Mouse (Mus musculus) kidney, adult 11 months (tissue): ENCODE results near the gene Gm6169.
A peak's percentile ranks its signal among the peaks of the same experiment; 100 is the strongest.
"Not testable (repeated sequence)": the region's sequence is repeated elsewhere in the genome, so short reads cannot be mapped to it uniquely, and the experiment has no call there.

Experiments used
- DNase-seq: peaks from one replicate; pipeline ENCODE4 v3.0.0; 2022

Gene Gm6169

DNA sequence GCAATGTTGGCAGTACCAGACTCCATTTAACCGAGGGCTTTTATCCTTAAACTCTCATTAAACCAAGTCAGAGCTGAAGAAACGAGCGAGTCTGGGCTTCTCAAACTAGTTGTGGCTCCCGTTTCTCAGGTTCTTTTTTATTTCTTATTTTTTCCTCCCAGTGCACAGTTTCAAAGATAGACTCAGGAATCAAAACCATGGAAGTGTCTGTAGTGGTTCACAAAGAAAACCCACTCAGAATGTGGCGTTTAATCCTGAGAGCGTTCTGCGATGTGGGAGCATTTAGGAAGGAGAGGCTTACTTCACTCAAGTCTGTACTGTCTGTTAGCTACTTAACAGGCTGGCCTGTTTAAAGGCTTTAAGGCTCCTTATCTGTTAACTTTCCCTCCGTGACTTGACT is 30.9 kb downstream of the Gm6169 start:
- no peak for DNase-seq

DNA sequence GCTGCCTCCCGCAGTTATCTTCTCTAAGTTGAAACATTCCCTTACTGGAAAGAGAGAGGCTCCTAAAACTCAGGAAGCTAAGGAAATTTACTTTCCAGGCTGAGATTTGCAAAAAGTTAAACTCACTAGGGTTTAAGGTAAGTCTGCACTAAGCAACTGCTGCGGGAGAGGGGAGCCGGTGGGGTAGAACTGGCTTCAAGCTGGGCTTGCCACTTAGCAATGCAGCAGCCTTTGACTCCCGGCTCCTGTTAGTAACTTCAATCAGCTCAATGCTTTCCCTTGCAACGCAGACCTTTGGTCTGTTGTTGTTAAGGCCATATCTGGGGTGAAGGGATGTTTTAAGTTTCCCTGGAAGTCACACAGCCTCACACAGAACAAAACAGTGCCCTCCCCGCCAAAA is 31.3 kb downstream of the Gm6169 start:
- no peak for DNase-seq

DNA sequence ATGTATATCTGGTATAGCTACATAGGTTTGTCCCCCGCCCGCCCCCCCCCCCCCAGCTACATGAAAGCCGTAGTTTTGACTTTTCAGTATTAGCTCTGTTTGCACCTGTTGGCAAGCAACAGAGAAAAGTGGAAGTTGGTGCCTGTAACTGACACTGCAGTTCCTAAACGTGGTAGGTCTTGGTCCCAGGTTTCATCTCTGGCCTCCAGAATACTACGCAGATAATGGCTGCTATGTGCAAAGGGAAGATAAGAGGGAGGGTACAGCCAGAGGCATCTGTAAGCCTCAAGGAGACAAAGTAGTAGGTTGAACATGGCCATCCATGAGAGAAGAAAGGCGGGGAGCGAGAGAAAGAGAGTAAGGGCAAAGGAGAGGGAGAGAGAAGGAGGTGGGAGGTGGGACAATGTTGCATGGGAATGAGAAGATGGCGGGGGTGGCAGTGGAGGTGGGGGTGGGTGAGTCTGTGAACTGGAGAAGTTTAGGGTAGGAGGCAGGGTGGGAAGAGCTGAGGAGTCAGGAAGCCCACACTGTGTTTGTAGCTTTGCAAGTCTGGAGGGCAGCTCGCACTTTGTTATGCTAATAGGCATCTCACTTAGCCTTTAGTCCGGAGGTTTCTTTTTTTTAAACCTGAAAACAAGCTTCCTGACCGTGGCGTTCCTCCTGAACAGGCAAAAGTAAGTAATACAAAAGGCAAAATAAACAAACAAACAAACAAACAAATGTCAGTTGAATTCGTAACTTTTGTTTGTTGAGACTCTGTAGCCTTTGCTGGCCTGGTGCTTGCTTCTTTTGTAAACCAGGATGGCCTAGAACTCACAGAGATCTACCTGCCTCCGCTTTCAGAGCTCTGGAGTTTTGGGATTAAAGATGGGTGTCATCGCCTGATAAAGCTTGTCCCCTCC is 32.1 kb downstream of the Gm6169 start, which contains the start of gene Fam169a:
Gene Fam169a (plus strand): TSS at position 638 of the 902 bp plus-strand sequence.
- DNase-seq: no peak

GRCm38 (mm10) chr13:97064844-97065621 is 34.0 kb downstream of the Gm6169 start:
- DNase-seq: not testable (repeated sequence)

- no peak for DNase-seq
These were observed 34.6 kb downstream of the Gm6169 start for GRCm38 (mm10) chr13:97064413-97064812.

DNA sequence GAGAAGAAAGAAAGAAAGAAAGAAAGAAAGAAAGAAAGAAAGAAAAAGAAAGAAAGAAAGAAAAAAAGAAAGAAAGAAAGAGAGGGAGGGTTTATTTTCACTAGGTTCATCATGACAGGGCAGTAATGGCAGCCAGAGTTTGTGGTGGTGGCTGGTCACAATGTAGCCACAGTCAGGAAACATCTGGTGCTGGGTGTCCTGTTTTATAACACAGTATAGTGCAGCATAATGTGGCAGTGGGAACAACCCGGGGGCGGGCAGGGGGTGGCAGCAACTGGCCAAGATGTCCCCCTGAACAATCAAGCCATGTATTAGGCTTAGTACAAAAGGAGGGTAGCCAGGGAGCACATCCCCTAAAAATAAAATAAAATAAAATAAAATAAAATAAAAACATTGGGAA is 35.6 kb downstream of the Gm6169 start:
- DNase-seq: no peak

DNA sequence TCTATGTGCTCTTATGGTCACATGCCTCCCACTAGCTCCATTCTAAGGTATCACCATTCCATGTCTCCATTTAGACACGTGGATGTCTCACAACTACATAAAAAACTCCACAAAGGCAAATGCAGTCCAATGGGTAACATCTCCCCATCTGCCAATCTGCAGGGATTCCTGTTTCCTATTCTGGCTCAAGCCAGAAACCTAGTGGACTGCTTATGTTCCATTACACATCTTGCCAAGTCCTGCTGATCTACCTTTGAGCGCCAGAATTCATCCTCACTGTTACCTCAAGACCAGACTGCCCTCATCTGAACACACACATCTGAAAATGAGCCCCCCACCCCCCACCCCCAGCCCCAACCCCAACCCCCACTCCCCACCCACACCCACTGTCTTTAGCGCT is 36.9 kb downstream of the Gm6169 start:
- DNase-seq: no peak

- DNase-seq: no peak
These were observed 38.7 kb downstream of the Gm6169 start for GRCm38 (mm10) chr13:97060331-97060730.

GRCm38 (mm10) chr13:97059746-97060145 is 39.3 kb downstream of the Gm6169 start:
- DNase-seq: no peak

- DNase-seq: no peak
These were observed 41.2 kb downstream of the Gm6169 start for GRCm38 (mm10) chr13:97057817-97058216.

GRCm38 (mm10) chr13:97053844-97054243 is 45.2 kb downstream of the Gm6169 start:
- DNase-seq: peak; percentile 8

GRCm38 (mm10) chr13:97052667-97053066 is 46.4 kb downstream of the Gm6169 start:
- DNase-seq: no peak

DNA sequence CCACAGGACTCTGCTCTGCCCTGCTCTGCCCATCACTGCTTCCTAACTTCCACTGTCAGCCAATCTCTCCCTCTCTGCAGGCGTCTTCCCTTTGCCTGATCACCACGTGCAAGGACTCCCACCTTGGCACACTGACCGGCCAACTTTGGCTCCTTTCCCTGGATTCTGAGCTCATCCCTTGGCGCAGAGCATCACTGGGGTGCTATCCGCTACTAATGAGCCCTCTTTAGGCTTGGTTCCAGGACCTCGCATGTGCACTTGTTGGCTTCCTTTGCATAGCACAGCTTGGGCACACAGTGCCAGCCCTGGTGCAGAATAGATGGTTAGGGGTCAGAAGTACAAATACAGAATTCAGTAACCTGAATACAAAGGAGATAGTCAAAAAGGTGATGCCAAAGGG is 47.9 kb downstream of the Gm6169 start:
- peak; percentile 63 for DNase-seq
